Mouse (Mus musculus) urinary bladder, postnatal 10 days (tissue): ENCODE results near the gene Slc25a33.

ENCODE experiments used
- DNase-seq: peaks from one replicate; pipeline ENCODE4 v3.0.0; 2022; ENCODE audit warnings: low spot score

Gene Slc25a33

DNA sequence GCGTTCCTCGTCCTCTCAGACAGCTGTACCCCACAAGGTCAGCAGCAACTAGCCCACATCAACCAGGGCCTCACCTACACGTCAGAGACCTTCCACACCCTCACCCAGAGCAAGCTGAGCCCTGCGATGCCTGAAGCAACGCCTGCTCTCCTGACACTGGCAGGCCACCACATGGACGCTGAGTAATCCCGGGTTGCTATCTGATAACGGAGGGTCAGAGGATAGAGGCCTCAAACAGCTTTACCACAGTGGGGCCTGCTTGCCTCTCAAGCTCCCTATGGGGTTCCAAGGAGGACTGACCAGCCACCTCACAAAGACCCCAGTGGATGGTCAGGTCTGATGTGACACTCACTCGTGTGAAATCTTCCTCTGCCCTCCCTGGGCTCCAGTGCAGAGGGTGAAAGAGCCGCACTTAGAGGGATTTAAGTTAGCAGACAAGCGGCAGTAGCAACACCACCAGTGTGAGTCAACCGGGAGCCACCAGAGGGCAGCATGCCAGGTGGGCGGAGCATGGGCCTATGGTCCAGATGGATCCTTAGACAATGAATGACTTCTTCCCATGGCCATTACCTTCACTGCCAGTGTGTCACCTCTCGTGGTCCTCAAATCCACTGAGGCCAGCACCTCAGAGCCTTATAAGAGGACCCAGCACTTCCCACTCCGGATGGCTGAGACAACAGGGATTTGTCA, 48.3 kb downstream of the Slc25a33 start:
- no peak for DNase-seq

DNA sequence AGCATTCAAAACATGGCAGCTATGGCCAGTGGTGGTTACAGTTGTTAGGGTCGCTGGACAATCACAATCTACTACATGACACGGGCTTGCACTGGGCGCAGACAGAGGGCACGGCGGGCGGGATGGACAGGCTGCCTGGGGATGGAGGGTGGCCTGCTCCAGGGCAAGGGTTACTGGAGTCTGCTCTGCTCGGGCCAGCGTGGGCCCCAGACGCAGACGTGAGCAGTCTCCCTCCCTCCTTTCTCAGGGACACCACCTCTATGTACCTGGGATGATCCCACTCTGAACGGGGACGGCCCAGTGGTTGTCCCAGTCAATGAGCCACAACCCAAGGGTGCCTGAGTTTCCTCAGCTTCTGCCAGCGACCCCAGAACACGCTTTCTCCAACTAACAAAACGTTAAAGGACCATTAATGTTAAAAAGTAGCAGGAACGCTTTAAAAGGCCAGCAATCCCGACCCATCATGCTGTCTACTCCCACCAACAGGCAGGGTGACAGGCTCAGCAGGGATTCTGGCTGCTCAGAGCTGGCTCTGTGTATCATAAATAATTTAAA, 49.1 kb downstream of the Slc25a33 start:
- no peak for DNase-seq

DNA sequence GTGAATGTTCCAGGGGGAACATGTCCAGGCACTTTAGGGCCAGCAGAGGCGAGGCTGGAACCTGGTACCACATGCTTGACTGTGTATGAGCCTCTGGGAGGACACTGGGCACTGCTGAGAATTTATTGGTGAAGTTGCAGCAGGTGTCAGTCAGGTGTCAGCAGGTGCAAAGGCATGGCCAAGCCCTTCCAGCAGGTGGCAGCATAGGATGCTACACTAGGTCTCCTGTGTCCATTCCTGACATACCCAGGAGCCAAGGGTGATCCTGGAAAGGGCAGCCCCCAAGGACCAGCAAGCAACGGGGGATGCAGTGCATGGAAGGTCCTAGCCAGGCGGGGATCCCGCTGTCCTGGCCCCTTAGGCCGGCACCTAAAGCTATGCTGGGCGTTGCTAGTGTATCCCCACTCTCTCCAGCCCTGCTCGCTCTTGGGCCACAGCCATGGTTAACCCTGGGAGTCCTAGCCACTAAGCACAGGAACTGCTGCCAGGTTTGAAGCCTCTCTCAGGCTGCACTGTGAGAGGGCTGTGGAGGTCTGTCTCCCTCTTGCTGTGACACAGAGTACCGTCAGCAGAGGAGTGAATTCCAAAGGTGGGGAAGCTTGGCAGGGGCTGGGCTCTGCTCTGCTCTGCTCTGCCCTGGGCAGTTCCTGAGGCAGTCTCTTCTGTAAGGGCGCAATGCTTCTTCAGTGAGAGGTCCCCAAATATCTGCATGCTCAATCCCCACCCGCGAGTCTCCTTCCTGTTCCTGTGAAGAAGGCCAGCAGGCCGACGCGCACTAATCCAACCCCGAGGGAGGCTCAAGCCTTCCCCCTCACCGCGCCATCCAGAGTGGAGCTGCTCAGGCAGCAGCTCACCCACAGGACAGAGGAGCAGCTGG, 50.0 kb downstream of the Slc25a33 start:
- no peak for DNase-seq

DNA sequence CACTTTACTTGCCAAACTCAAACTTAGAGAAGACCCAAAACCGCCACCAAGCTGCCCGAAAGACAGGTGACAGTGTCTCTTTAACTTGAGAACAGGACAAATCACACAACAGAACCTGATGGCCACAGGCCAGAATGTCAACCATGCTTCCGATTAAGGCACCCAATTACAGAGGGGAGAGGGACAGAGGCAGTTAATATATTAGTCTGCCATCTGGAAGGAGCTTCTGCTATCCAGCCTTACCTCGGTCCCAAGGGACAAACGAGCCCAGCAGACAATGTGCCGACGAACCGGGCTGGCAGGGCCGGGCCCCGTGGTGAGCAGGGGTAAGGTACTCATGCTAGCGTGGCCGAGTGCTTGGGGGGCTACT, 51.1 kb downstream of the Slc25a33 start:
- DNase-seq, result no peak

DNA sequence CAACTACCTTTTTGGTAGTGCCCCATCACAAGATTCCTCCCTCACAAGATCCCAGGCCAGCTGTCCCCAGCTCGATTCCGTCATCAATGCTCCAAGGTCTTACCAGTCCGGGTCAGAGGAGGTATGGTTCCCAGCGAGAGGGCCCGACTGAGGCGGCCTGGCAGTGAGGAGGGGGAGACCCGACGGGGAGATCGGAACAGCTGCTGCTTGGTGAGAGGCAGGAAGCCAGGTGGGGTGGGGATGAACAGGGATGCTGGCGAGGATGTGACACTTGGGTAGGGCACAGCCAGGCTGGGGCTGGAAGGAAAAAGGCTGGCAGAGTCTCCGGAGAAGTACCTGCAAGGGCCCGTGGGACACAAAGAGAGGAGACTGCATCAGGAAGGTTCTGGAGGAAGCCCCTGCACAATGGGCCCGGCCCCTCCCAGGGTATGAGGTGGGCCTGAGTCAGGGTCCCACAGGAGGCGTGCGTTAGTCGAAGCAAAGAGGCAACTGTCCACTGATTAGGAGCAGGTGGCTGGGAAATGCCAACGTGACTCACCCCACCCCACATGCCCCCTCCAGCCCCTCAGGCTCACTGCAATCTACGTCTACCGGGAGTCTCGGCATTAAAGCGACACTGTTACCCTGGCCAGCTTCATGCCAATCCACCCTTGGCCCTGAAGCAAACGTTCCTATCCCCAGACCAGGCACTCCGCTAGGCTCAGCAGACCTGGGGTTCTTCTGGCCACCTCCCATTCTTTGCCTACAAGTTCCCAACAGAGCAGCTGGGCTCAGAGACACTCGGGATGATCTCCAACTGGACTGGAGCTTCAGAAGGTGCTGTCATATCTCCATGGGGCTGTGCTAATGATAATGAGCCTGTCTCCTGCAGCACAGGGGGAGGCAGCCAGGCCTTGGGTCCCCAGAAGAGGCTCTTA, 51.7 kb downstream of the Slc25a33 start:
- DNase-seq, result no peak

DNA sequence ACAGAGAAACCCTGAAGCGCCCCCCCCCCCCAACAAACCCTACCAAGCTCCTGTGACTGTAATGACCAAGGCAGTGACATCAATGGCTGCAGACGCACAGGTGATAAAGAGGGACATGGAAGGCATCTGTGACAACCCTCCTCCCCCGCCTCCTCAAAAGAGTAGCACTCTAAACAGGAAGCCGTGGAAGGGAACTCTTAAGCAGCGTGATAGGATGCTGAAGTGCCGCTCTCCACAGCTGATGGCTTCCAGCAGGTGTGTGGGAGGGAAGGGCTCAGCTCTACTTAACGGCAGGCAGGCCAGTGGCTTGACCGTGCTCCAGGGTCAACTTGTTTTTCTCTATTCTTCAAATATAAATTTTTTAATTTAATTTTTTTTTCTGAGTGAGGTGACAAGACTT, 52.9 kb downstream of the Slc25a33 start:
- DNase-seq, result no peak

DNA sequence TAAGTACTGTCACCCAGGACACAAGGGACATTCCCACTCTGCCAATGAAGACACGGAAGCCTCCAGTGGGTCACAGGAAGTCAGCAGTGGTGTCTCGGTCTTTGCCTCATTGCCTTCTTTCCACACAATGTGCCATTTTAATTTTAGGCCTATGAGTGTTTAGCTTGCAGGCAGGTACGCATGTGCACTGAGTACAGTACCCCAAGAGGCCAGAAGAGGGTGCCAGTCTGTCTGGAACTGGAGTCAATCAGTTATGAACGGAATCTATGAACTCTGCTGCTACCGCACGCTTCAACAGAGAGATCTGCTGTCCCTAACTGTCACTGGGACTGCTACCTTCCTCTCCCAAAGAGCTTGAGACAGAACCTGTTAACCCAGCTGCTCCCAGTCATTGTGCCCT, 54.4 kb downstream of the Slc25a33 start:
- no peak for DNase-seq

DNA sequence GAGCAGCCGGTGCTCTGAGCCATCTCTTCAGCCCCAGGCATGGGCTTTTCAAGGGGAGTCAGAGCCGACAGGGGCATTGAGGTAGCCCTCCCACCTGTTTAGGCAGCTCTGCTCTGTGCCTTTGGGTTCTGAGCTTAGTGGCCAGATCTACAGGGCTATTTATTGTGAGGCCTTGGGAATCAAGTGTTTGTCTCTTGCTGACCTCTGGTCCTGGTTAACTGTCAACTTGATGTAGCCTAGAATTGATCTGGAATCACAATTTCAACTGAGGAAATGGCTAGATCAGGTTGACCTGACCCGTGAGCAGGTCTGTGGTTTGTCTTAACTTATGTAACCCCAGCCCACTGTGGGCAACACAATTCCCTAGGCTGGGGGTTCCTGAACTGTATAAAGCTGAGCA, 59.5 kb downstream of the Slc25a33 start:
- DNase-seq, result no peak

DNA sequence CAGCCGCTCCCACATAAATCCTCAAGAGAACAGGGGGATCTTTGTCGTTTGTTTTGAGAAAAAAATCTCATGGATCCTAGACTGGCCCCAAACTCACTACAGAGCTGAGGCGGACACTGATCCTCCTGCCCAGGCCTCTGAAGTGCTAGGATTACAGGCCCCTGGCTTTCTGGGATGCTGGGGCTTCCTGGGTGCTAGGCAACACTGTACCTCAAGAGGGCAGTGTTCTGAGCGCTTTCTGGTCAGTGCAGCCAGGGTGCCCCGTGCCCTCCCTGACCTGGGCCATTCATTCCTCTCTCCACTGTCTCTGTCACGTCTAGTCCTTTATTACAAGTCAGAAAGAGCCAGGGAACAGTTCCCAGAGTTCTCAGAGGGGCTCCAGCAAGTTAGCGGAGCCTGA, 62.1 kb downstream of the Slc25a33 start:
- DNase-seq, result no peak

DNA sequence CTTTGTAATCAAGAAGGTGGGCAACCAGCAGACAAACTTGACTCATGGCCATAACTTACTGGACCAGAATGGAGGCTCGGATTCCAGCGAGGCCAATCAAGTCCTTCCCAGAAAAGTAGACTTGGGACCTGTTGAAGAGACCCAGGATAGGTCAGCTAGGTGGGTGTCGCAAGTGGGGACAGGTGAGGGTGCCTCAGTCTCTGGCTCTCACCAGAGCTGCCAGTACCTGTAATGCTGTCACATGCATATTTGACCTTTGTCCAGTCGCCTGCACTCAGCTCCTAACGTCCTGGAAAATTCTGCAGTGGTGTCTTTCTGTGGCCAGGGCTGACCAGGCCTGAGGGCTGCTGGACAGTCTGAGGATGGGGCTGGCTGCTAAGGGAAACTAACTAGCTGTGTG, 62.6 kb downstream of the Slc25a33 start:
- no peak for DNase-seq

DNA sequence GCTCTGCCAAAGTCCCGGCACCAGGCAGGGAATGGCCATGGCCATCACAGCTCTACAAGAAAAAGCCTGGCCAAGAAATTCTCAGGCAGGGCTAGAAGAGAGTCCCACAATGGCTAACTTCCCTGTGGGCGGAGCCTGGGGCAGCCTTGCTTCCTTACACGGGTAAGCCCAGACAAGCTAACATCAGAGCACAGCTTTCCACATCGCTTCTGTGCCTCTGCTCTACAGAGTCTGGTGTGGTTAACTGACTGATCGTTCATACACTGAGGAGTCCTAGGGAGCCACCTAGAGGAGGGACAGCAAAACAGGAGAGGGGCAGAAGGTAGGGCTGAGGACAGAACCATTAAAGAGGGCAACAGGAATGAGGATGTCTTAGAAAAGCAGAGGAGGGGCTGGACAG, 63.6 kb downstream of the Slc25a33 start:
- no peak for DNase-seq

DNA sequence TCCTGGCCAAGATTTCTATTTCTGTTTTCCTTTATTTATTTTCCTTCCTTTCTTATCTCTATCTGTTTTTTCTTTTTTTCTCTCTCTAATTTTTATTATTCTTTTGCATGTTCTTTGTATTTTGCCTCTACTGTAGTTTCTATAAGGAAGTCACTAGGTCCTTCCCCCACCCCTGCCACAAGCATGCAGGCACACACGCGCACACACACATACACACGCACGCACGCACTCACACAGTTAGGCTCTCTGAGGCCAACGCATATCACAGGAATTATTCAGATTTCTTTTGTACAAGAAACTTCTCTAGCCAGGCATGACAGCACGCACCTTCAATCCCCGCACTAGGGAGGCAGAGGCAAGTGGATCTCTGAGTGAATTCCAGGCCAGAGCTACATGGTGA, 68.1 kb downstream of the Slc25a33 start:
- DNase-seq, result no peak

DNA sequence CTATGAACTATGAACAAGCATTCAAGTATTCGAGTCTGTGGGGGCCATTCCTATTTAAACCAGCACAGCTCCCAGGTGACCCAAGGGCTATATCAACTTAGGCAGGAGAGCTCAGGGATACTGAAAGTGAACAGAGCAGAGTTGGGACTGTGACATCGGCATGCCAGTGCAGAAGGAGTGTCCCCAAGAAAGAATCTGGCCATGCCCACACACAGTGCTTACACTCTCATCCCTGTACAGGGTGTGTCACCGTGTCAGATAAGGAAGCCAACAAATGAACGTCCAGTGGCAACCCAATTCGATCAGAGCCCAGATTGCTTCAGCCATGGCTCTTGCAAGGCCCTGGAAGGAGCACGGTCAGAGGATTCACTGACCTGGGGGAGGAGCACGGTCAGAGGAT, 68.8 kb downstream of the Slc25a33 start:
- DNase-seq, result no peak

DNA sequence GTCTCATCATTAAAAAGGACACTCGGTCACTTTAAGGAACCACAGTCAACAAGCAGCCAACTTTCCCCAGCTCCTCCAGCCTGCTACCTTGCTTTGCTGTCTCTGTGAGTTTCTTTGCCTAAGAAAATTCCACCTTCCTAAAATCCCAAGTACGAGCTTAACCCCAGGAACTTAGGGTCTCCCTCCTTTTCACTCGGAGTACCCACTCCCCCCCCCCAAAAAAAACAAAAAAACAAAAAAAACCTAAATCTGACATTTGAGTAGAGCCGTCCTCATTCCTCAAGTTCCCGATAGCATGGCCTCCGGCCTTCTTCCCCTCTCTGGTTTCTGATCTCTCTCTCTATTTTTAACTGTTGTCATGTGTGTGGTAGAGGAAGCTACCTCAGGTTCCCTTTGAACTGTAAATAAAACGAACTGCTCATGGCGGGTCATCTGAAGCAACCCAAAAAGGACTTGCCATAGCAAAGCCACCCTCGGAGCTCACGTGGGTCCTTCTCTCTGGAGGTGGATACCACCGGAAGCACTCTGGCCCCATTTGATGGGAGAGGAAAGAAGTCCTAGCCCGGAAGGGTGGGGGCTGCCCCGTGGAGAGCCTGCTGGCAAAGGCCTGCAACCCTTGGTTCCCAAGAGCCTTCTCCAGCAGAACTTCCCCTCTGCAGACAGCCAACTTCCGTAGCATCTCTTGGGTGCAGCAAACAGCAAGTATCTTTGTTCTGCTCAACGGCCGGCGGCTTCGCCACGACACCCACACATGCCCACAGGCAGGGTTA, 71.7 kb downstream of the Slc25a33 start, which contains the start of gene Pik3cd:
Gene Pik3cd, minus strand, starts transcription at position 362 of the 770 bp plus-strand sequence.
- DNase-seq, result no peak

DNA sequence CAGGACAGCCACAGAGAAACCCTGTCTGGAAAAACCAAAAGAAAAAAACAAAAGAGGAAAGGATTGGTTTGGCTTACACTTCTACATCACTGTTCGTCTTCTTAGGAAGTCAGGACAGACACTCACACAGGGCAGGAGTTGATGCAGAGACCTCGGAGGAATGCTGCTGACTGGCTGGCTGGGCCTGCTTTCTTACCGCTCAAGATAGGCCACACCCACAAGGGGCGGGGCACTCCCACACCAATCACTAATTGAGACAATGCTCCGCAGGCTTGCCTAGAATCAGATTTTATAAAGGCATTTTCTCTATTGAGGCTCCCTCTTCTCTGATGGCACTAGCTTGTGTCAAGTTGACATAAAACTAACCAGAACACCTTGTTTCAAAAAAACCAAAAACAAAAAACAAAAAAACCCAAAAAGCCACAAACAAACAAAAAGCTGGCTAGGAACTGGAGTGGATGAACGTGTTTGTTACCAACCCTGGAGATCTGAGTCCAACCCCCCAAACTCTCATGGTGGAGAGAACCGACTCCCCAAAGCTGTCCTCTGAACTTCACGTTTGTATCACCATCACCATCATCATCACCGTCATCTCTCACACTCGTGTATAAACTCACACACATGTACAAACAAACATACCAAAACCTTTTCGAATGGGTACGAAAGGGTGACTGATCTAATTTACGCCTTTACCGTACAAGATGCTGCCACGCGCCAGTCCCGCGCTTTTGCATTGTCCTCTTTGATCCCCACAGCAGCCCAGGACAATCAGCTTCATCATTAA, 72.5 kb downstream of the Slc25a33 start:
- no peak for DNase-seq

DNA sequence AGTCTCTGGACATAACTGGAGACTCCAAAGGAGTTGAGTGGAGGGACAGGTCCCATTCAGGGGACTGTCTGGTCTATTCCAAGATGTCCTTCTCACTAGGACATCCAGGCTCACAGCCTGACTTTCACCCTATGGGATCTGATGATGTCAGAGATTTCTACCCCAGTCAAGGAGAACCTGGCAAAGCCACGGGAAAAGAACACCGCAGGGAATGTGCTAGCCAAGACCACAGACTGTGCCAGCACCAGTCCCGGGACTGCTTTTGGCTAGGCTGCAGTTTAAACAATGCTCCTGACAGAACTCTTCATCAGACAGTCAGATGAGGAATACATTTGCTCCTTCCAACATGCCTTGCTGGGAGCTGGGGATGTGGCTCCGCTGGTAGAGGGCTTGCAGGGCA, 74.1 kb downstream of the Slc25a33 start:
- no peak for DNase-seq

DNA sequence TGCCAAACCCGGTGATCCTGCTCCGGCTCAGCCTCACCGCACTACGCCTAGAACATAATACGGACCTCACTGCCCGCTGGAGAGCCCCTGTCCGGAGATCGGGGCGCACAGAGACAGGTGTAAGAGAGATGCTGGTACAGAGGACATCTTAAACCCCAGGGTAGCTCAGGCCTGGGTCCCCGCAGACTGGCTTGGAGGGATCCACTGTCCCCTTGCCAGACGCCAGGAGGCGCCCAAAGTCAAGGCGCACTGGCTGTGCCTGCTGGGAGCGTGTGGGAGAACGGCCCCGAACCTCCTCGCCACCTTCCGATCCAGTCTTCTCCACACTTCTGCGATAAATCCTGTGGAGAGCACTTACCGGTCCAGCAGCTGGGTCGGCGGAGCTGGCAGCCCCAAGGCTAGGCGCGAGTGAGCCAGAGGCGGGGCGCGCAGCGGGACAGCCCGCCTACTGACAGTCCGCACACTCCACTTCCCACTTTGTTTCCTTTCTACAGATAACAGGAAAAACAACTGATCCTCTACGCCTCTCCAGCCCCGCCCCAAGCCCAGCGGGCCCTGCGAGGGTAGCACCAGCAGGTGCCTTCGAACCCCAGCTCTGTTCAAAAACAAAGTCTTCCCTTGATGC, 75.8 kb downstream of the Slc25a33 start:
- DNase-seq, result no peak

DNA sequence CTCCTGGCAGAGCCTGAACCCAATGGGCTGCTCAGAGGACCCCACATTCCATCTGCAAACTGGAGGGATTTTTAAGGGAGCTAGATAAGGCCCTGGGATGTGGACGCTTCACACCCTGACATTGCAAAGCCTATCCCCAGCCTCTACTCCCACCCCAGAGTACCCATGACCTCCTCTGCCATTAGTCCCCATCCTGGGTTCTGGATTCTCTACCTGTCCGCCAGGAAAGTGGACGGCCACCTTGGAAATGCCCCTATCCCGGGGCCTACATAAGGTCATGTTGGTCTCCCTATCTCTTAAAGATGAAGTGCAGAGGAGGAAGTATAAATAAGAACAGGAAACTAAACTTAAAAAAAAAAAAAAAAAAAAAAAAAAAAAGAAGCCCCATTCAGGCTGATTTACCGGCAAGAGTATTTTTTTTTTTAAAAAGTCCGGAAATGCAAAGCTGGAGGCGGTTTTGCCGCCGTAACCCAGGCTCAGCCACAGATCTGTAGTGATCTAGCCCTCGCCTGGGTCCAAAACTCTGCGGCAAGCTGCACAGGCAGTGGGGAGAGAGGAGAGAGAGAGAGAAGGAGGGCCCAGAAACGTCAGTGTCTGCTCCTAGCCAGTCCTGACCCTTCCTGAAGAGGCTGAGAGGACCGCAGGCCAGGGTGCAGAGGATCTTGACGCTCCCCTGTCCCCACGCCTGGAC, 76.4 kb downstream of the Slc25a33 start:
- DNase-seq, result no peak

DNA sequence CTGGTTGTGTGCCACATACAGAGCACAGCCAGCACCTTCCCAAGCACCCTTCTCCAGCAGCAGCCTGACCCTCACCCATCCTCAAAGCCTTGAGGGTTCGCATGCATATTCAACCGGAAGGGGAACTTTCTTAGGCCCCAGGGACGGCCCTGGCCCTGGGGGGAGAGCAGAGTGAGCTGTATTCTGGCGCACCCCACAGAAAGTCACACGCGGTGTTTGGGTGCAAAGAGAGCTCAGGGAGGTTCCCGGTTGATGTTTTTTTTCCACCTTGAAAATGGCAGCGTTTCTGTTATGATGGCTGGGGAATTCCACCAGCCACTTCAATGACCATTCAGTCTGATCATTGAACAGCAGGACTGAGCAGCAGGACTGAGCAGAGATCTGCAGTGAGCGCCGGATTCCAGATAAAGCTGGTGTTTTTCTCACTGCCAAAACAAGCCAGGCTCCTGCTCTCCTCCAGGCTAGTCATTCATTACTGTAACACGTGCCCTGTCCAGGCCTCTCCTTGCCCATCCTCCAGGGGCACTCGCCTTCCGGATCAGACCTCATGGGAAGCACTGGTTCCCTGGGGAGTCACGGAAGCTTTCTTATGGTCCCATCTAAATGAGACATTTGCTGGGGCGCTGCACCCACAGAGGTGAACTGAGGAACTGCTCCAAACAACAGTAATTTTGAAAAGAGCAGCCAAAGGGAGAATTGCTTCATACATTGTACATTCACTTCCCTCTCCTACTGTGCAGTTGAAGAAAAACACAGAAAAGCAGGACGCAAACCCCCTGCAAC, 77.7 kb downstream of the Slc25a33 start:
- DNase-seq, result no peak
